ENCODE assay signal across 13 mouse cellular contexts in the genomic region with DNA sequence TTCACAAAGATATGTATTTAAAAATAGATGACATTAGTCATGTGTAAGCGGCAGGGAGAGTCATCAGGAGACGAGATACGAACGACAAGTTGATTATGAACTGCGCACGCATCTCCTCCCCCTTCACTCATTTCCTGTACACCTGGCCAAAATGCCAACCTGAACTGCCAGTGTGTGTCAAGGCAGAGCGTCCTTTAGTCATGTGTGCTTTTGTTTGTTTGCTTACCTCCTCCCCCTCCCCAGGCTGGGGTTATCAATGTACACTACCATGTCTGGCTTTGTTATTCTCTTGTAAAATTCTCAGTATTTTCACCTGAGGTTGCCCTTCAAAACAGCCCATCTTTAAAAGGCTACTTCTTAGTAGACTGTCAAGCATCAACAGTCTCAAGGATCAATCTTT.
"Had no signal": no experiment of that assay in that cellular context is flagged by ENCODE, and none has a peak within 500 bp of the region (broad histone marks: within the 10 kb centered on the region; RNA-seq: fewer than 3 reads in every experiment).

No protein-coding gene starts in this region.

- H3K4me2 ChIP-seq: heart, embryonic 11.5 days; heart, embryonic 13.5 days; heart, embryonic 15.5 days; hindbrain, embryonic 12.5 days; hindbrain, embryonic 14.5 days; intestine, embryonic 15.5 days; limb, embryonic 12.5 days; liver, embryonic 11.5 days had no signal

- H3K9ac ChIP-seq: heart, embryonic 13.5 days; heart, embryonic 15.5 days; hindbrain, embryonic 12.5 days; hindbrain, embryonic 14.5 days; intestine, embryonic 15.5 days; limb, embryonic 12.5 days; liver, embryonic 14.5 days had no signal

- H3K4me3 ChIP-seq: gastrocnemius, adult 2 months; heart, adult 2 months; heart, embryonic 13.5 days; heart, embryonic 15.5 days; hindbrain, embryonic 10.5 days; hindbrain, embryonic 12.5 days; intestine, embryonic 15.5 days; limb, embryonic 10.5 days; limb, embryonic 12.5 days had no signal

- H3K9me3 ChIP-seq: heart, embryonic 13.5 days; heart, embryonic 15.5 days; hindbrain, embryonic 10.5 days; hindbrain, embryonic 12.5 days; intestine, embryonic 15.5 days; limb, embryonic 10.5 days; limb, embryonic 12.5 days had no signal

- H3K27ac ChIP-seq: gastrocnemius, adult 2 months; heart, adult 2 months; heart, embryonic 13.5 days; heart, embryonic 15.5 days; hindbrain, embryonic 10.5 days; hindbrain, embryonic 12.5 days; hindbrain, embryonic 14.5 days; intestine, embryonic 15.5 days; limb, embryonic 10.5 days; limb, embryonic 12.5 days; liver, embryonic 14.5 days had no signal

- ATAC-seq: intestine, embryonic 15.5 days had no signal

- H3K27me3 ChIP-seq: heart, embryonic 13.5 days; heart, embryonic 15.5 days; hindbrain, embryonic 12.5 days; intestine, embryonic 15.5 days; limb, embryonic 12.5 days had no signal

- H3K4me1 ChIP-seq: hindbrain, embryonic 12.5 days; intestine, embryonic 15.5 days; limb, embryonic 10.5 days; limb, embryonic 12.5 days had no signal
